Mouse (Mus musculus): ENCODE measurements at regions not wholly inside any gene's neighbourhood (a gene's known extent, or its start where the extent isn't known, plus 50 kb on each side); places are given as distances from the start of the nearest gene placed in this dataset.

GRCm38 (mm10) chr9:52472859-52473258 is 206.7 kb downstream of the AI593442 start:
- Histone ChIP-seq H3K4me3 (replicated peaks; ENCODE audit: low read length) (no peak overlapping the region), H3K36me3 (ENCODE audit: control insufficient read depth, insufficient read depth, low read length) (no peaks in the 10 kb centered on the region), H3K27me3 (ENCODE audit: control insufficient read depth, insufficient read depth, low read length) (no peaks in the 10 kb centered on the region), H3K9me3 (ENCODE audit: control insufficient read depth, low read length) (no peaks in the 10 kb centered on the region), H3K4me2 (replicated peaks; ENCODE audit: low read depth, low read length, severe bottlenecking) (no peak overlapping the region), H3K9ac (ENCODE audit: low read depth, low read length, severe bottlenecking) (no peak overlapping the region), H3K4me1 (ENCODE audit: control insufficient read depth, insufficient read depth, low read length) (no peaks in the 10 kb centered on the region), H3K27ac (replicated peaks; ENCODE audit: low read depth, low read length) (no peak overlapping the region)
- no peak for ATAC-seq (ENCODE audit: low FRiP score, low read depth)
- DNase-seq (ENCODE audit: low spot score) = peak; percentile 28
- WGBS = 54% methylated on average over 8 of the region's 8 CpGs
- TF ChIP-seq POLR2A (IDR thresholded peaks at IDR 0.05; ENCODE audit: borderline replicate concordance, extremely low read depth, insufficient read depth, insufficient read length) = no peak

- TF ChIP-seq POLR2A (IDR thresholded peaks at IDR 0.05; ENCODE audit: borderline replicate concordance, extremely low read depth, insufficient read depth, insufficient read length) = no peak
- Histone ChIP-seq H3K4me2 (replicated peaks; ENCODE audit: low read depth, low read length, severe bottlenecking) (no peak overlapping the region), H3K4me3 (replicated peaks; ENCODE audit: low read length) (no peak overlapping the region), H3K27me3 (ENCODE audit: control insufficient read depth, insufficient read depth, low read length) (no peaks in the 10 kb centered on the region), H3K36me3 (ENCODE audit: control insufficient read depth, insufficient read depth, low read length) (no peaks in the 10 kb centered on the region), H3K9me3 (ENCODE audit: control insufficient read depth, low read length) (no peaks in the 10 kb centered on the region), H3K4me1 (ENCODE audit: control insufficient read depth, insufficient read depth, low read length) (no peaks in the 10 kb centered on the region), H3K27ac (replicated peaks; ENCODE audit: low read depth, low read length) (no peak overlapping the region), H3K9ac (ENCODE audit: low read depth, low read length, severe bottlenecking) (no peak overlapping the region)
- WGBS = 26% methylated on average over 2 of the region's 2 CpGs
- ATAC-seq (ENCODE audit: low FRiP score, low read depth) = peak; percentile 44; the same call in 1 of the 2 replicates
- DNase-seq (ENCODE audit: low spot score) = peak; percentile 15
Measured at GRCm38 (mm10) chr9:52458518-52458917, 221.1 kb downstream of the AI593442 start.

GRCm38 (mm10) chr9:52454445-52454844 is 225.1 kb downstream of the AI593442 start:
- Histone ChIP-seq H3K4me1 (ENCODE audit: control insufficient read depth, insufficient read depth, low read length) (no peaks in the 10 kb centered on the region), H3K4me2 (replicated peaks; ENCODE audit: low read depth, low read length, severe bottlenecking) (no peak overlapping the region), H3K9me3 (ENCODE audit: control insufficient read depth, low read length) (no peaks in the 10 kb centered on the region), H3K4me3 (replicated peaks; ENCODE audit: low read length) (no peak overlapping the region), H3K27ac (replicated peaks; ENCODE audit: low read depth, low read length) (no peak overlapping the region), H3K36me3 (ENCODE audit: control insufficient read depth, insufficient read depth, low read length) (no peaks in the 10 kb centered on the region), H3K27me3 (ENCODE audit: control insufficient read depth, insufficient read depth, low read length) (no peaks in the 10 kb centered on the region), H3K9ac (ENCODE audit: low read depth, low read length, severe bottlenecking) (no peak overlapping the region)
- DNase-seq (ENCODE audit: low spot score) = no peak
- no peak for TF ChIP-seq POLR2A (IDR thresholded peaks at IDR 0.05; ENCODE audit: borderline replicate concordance, extremely low read depth, insufficient read depth, insufficient read length)
- 80% methylated on average over 2 of the region's 2 CpGs for WGBS
- no peak for ATAC-seq (ENCODE audit: low FRiP score, low read depth)

- Histone ChIP-seq H3K4me3 (replicated peaks; ENCODE audit: low read length) (no peak overlapping the region), H3K9ac (ENCODE audit: low read depth, low read length, severe bottlenecking) (no peak overlapping the region), H3K4me2 (replicated peaks; ENCODE audit: low read depth, low read length, severe bottlenecking) (no peak overlapping the region), H3K27ac (replicated peaks; ENCODE audit: low read depth, low read length) (no peak overlapping the region), H3K4me1 (ENCODE audit: control insufficient read depth, insufficient read depth, low read length) (no peaks in the 10 kb centered on the region), H3K36me3 (ENCODE audit: control insufficient read depth, insufficient read depth, low read length) (no peaks in the 10 kb centered on the region), H3K9me3 (ENCODE audit: control insufficient read depth, low read length) (no peaks in the 10 kb centered on the region), H3K27me3 (ENCODE audit: control insufficient read depth, insufficient read depth, low read length) (no peaks in the 10 kb centered on the region)
- ATAC-seq (ENCODE audit: low FRiP score, low read depth) (no peak), DNase-seq (ENCODE audit: low spot score) (no peak)
- WGBS = 71% methylated on average over 3 of the region's 3 CpGs
- TF ChIP-seq POLR2A (IDR thresholded peaks at IDR 0.05; ENCODE audit: borderline replicate concordance, extremely low read depth, insufficient read depth, insufficient read length) = no peak
Measured at GRCm38 (mm10) chr9:52451792-52452191, 227.8 kb downstream of the AI593442 start.

- TF ChIP-seq POLR2A (IDR thresholded peaks at IDR 0.05; ENCODE audit: borderline replicate concordance, extremely low read depth, insufficient read depth, insufficient read length) = no peak
- H3K9ac ChIP-seq (ENCODE audit: low read depth, low read length, severe bottlenecking) = no peak overlapping the region
- H3K27ac ChIP-seq (replicated peaks; ENCODE audit: low read depth, low read length) = no peak overlapping the region
- ATAC-seq (ENCODE audit: low FRiP score, low read depth) = no peak
- H3K36me3 ChIP-seq (ENCODE audit: control insufficient read depth, insufficient read depth, low read length) = no peaks in the 10 kb centered on the region
- H3K4me2 ChIP-seq (replicated peaks; ENCODE audit: low read depth, low read length, severe bottlenecking) = no peak overlapping the region
- no peaks in the 10 kb centered on the region for H3K4me1 ChIP-seq (ENCODE audit: control insufficient read depth, insufficient read depth, low read length)
- H3K9me3 ChIP-seq (ENCODE audit: control insufficient read depth, low read length) = no peaks in the 10 kb centered on the region
- no peak overlapping the region for H3K4me3 ChIP-seq (replicated peaks; ENCODE audit: low read length)
- DNase-seq (ENCODE audit: low spot score) = no peak
- no peaks in the 10 kb centered on the region for H3K27me3 ChIP-seq (ENCODE audit: control insufficient read depth, insufficient read depth, low read length)
Measured at GRCm38 (mm10) chr9:52448245-52448644, 231.3 kb downstream of the AI593442 start.

GRCm38 (mm10) chr9:52443228-52443627 is 236.4 kb downstream of the AI593442 start:
- no peak for ATAC-seq (ENCODE audit: low FRiP score, low read depth)
- H3K4me3 ChIP-seq (replicated peaks; ENCODE audit: low read length) = no peak overlapping the region

More at GRCm38 (mm10) chr9:52443228-52443627, 236.4 kb downstream of the AI593442 start:
- 93% methylated on average over 7 of the region's 7 CpGs for WGBS
- H3K27ac ChIP-seq (replicated peaks; ENCODE audit: low read depth, low read length) = no peak overlapping the region
- H3K4me1 ChIP-seq (ENCODE audit: control insufficient read depth, insufficient read depth, low read length) = no peaks in the 10 kb centered on the region
- no peak overlapping the region for H3K9ac ChIP-seq (ENCODE audit: low read depth, low read length, severe bottlenecking)
- H3K27me3 ChIP-seq (ENCODE audit: control insufficient read depth, insufficient read depth, low read length) = no peaks in the 10 kb centered on the region
- H3K9me3 ChIP-seq (ENCODE audit: control insufficient read depth, low read length) = no peaks in the 10 kb centered on the region
- H3K36me3 ChIP-seq (ENCODE audit: control insufficient read depth, insufficient read depth, low read length) = no peaks in the 10 kb centered on the region
- no peak overlapping the region for H3K4me2 ChIP-seq (replicated peaks; ENCODE audit: low read depth, low read length, severe bottlenecking)
- no peak for TF ChIP-seq POLR2A (IDR thresholded peaks at IDR 0.05; ENCODE audit: borderline replicate concordance, extremely low read depth, insufficient read depth, insufficient read length)
- no peak for DNase-seq (ENCODE audit: low spot score)

All from limb, embryonic 14.5 days (tissue).